Mouse (Mus musculus) urinary bladder, postnatal 36 days (tissue): Measurements from ENCODE around the gene Ss18l2.

Experiments
- DNase-seq, 2 experiments: peaks; one replicate each; pipeline ENCODE4 v3.0.0; 2022; ENCODE audit warnings: low spot score in 2 of 2, mixed read lengths in 1 of 2

Ss18l2 gene

GRCm38 (mm10) chr9:121757835-121758814, 48.0 kb downstream of the Ss18l2 start:
- no peak for DNase-seq

- DNase-seq, result peak; percentile 29 to 39
These were observed 49.3 kb downstream of the Ss18l2 start, which contains the start of gene Zfp651 for GRCm38 (mm10) chr9:121759091-121760081. Gene Zfp651 (plus strand): TSS chr9:121759330.

GRCm38 (mm10) chr9:121760271-121761090, 50.4 kb downstream of the Ss18l2 start:
- peak in 1 of 2 experiments; percentile 52 for DNase-seq

GRCm38 (mm10) chr9:121761091-121761665, 51.0 kb downstream of the Ss18l2 start:
- peak in 1 of 2 experiments; percentile 35 for DNase-seq

- no peak for DNase-seq
These were observed 51.7 kb downstream of the Ss18l2 start for GRCm38 (mm10) chr9:121761787-121762186.

GRCm38 (mm10) chr9:121762248-121762647, 52.1 kb downstream of the Ss18l2 start:
- DNase-seq, result no peak

GRCm38 (mm10) chr9:121762761-121763160, 52.6 kb downstream of the Ss18l2 start:
- DNase-seq, result no peak
